Mouse (Mus musculus): ENCODE data around the gene Pin1. TPM values are rescaled to one million over a fixed set of nuclear protein-coding genes. Genes with fewer than 3 reads are reported as not detected.

Pin1 gene
- total RNA-seq, 2 experiments from 2014 or later = 24.5 to 27.8 TPM

DNA sequence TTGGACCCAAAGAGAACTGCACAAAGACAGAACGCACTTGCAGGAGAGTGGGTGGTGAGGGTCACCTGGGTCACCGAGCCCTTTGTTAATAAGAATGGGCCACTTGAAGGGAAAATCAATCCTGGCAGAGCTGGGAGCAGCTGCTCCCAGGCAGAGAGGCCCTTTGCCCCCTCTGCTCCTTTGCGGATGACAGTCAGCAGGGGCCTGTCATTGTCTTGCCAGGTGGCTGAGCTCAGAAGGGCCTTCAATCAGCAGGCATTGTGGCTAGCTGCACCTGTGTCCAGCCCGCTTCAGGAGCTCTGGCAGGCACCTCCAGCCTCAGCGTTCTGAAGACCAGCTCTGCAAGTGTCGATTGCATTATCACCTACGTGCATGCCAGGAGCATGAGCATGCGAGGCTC lies 45.6 kb downstream of the Pin1 start:
- DNase-seq = no peak

DNA sequence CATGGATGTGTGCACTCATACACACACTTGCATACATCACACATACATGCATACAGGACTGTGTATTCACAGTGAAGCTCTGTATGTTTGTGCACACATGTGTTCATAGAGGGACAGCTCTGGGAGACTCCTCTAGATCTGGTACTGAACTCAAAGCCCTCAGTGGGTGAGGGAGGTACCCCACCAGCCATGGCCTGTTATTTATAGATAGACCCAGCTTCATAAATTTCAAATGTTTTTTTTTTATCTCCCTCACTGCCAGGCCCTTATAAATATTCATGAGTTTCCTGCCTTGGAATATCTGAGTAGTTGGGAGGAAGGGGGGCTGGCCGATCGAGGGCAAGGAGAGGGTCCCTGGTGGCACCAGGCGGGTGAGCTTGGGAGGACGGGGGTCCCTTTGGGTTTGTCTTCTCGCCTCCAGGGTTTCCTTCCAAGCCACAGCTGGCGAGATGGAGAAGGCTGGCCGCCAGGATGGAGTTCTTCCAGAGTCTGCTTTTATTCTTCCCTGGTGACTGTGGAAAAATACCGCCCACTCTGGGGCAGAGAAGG lies 52.0 kb downstream of the Pin1 start:
- no peak for DNase-seq

DNA sequence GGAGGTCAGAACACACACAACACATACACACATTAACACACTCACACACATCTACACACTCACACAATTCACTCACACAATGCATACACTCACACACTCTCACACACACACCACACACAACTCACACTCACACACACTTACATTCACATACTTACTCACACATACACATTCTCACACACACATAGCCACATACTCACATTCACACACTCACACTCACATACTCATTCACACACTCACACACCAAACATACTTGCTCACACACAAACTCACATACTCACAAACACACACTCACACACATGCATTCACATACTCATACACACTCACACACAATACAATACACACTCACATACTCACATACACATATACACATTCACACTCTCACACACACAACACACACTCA lies 53.5 kb downstream of the Pin1 start:
- DNase-seq = no peak

DNA sequence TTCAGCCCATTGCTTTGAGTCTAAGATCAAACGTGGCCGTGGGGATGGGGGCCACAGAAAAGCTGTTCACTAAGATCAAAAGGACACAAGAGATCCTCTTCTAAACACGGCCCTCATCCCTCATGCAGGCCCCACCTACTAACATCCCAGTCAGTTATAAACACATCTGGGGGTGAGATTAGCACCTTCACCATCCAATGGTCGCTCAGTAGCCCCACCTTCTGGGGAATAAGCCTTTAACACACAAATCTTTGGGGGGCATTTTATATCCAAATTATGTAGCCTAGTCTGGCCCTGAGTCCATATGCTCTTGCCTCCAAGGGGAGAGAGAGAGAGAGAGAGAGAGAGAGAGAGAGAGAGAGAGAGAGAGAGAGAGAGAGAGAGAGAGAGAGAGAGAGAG lies 54.1 kb downstream of the Pin1 start:
- no peak for DNase-seq

DNA sequence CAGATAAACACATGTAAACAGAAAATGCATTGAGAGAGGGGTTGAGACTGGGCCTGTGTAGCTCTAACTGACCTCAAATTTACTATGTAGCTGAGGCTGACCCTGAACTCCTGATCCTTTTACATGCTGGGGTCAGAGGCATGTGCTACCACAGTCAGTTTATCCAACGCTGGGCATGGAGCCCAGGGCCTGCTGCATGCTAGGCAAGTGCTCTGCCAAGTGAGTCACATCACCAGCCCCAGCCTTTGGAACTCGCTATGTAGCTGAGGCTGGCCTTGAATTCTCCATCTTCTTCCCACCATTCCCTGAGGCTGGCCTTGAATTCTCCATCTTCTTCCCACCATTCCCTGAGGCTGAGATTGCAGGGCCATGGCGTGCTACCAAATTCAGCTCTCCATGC lies 58.6 kb downstream of the Pin1 start:
- peak; percentile 81 to 84 for DNase-seq

DNA sequence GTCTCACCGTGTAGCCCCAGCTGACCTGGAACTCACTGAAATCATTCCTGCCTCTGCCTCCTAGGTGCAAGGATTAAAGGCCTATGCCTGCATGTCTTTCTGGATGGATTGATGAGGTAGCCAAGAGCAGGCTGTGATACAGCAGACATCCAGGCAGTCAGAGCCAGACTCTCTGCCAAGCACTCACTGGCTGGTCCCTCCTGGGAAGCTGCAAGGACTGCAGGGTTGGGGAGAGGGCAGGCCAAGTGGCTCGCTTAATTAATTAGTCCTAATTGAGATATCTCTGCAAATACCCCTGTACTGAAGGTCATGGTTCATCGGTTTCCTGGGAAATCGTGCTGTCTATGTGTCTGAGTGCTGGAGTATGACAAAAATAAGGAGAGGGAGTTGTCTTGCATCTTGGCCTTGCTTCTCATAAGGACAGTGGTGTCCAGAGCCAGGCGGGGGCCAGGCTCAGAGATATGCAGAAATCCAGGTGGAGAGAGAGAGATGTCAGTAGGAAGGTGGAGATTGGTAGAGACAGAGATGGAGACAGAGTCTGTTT lies 61.1 kb downstream of the Pin1 start:
- DNase-seq = no peak

DNA sequence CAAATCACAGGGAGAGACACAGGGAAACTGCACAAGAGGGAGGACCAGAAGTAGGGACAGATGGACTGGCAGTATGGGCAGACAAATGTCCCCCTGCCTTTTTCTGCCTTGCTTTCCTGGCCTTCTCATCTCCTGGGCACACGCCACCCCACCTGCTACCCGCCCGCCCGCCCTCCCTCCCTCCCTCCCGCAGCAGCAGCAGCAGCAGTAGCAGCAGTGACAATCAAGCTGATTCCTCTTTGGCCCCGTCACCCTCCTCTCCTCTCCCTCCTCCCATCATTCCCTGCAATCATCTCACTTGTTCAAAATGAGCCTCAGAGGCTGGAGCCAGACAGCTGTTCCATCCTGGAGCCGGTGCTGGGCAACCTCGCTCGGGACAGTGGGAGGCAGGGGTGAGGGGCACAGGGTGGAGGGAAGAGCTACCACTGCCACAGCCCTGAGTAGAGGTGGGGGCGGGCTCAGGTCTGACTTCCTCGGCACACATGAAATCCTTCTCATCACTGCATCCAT lies 61.6 kb downstream of the Pin1 start:
- no peak for DNase-seq

DNA sequence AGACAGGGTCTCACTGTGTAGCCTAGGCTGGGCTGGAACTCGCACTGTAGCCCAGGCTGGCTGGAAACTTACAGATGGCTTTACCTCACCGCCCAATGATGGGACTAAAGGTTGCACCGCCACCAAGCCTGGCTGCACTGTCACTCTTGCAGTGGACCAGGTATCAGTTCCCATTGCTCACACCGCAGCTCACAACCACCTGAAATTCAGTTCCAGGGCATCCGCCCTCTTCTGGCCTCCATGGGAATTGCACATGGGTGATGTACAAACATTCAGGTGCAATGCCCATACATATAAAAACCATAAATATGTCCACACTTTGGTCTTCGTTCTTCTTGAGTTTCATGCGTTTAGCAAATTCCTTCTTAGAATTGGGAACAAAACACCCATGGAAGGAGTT lies 63.4 kb downstream of the Pin1 start:
- no peak for DNase-seq

Other genes starting within 250 kb of the Pin1 start
- gene Zfp26, start 191.9 kb upstream of the Pin1 start, total RNA-seq (2021) = 10 to 100 TPM; 19.4 to 20.6 TPM
- gene Zfp426, start 159.3 kb upstream of the Pin1 start, total RNA-seq (2021) = 10 to 100 TPM; 21.8 to 22.0 TPM
- gene Zfp266, start 130.7 kb upstream of the Pin1 start, total RNA-seq (2021) = 10 to 100 TPM; 36.8 to 38.1 TPM
- 1 to 10 TPM; 7.1 to 7.4 TPM for gene Zfp846, start 70.8 kb upstream of the Pin1 start, total RNA-seq (2021)
- 100 to 1,000 TPM; 354 to 362 TPM for gene Ubl5, start 9.2 kb upstream of the Pin1 start, total RNA-seq (2021)
- gene Fbxl12, start 7.3 kb upstream of the Pin1 start, total RNA-seq (2021) = 10 to 100 TPM; 14.7 to 16.5 TPM
- gene Olfm2, start 94.3 kb downstream of the Pin1 start, total RNA-seq (2021) = under 1 TPM; 0.79 TPM
- gene Col5a3, start 163.0 kb downstream of the Pin1 start, total RNA-seq (2021) = 100 to 1,000 TPM; 187 to 205 TPM
- gene Rdh8, start 166.4 kb downstream of the Pin1 start, total RNA-seq (2021) = not detected
- 10 to 100 TPM; 19.1 to 20.4 TPM for gene A230050P20Rik, start 216.5 kb downstream of the Pin1 start, total RNA-seq (2021)
- 1 to 10 TPM; 3.2 to 3.5 TPM for gene Angptl6, start 227.6 kb downstream of the Pin1 start, total RNA-seq (2021)
- gene Ppan, start 236.1 kb downstream of the Pin1 start, total RNA-seq (2021) = 10 to 100 TPM; 26.6 to 45.4 TPM
- 100 to 1,000 TPM; 154 to 178 TPM for gene Eif3g, start 246.5 kb downstream of the Pin1 start, total RNA-seq (2021)